In genomic region chr10:101917328-101917814, GRCm38 (mm10) we compare ENCODE assay signal across 25 mouse cellular contexts.
"Had no signal": no experiment of that assay in that cellular context is flagged by ENCODE, and none has a peak within 500 bp of the region (broad histone marks: within the 10 kb centered on the region; RNA-seq: fewer than 3 reads in every experiment).

No protein-coding gene starts in this region.

- H3K4me1 ChIP-seq: limb, embryonic 10.5 days; limb, embryonic 13.5 days; liver, embryonic 12.5 days; liver, embryonic 15.5 days; lung, embryonic 15.5 days; megakaryocyte, embryonic 14.5 days; neural tube, embryonic 13.5 days had no signal

- H3K9ac ChIP-seq: limb, embryonic 13.5 days; liver, embryonic 12.5 days; liver, embryonic 15.5 days; lung, embryonic 15.5 days; neural tube, embryonic 13.5 days had no signal

- DNase-seq: kidney, postnatal 25 days; layer of hippocampus, adult 9-11 months; liver; lung, adult 18-20 months; lung, postnatal 10 days; lung, postnatal 36 days; midbrain, embryonic 14.5 days; right cerebral cortex, adult 18-20 months; right cerebral cortex, postnatal 14 days; right cerebral cortex, postnatal 4 days; thymus, adult 2 months; thymus, postnatal 14 days; thymus, postnatal 4 days had no signal

- H3K9me3 ChIP-seq: limb, embryonic 10.5 days; limb, embryonic 13.5 days; liver, embryonic 12.5 days; liver, embryonic 15.5 days; lung, embryonic 15.5 days; neural tube, embryonic 13.5 days had no signal

- H3K36me3 ChIP-seq: limb, embryonic 10.5 days; limb, embryonic 13.5 days; liver, embryonic 12.5 days; liver, embryonic 15.5 days; lung, embryonic 15.5 days; neural tube, embryonic 13.5 days had no signal

- H3K27me3 ChIP-seq: limb, embryonic 13.5 days; liver, embryonic 12.5 days; liver, embryonic 15.5 days; lung, embryonic 15.5 days; megakaryocyte, embryonic 14.5 days; neural tube, embryonic 13.5 days had no signal

- H3K4me2 ChIP-seq: limb, embryonic 13.5 days; liver, embryonic 12.5 days; liver, embryonic 15.5 days; lung, embryonic 15.5 days; midbrain, embryonic 11.5 days; neural tube, embryonic 13.5 days had no signal

- H3K27ac ChIP-seq: kidney, postnatal 0 days; layer of hippocampus, adult 2 months; limb, embryonic 10.5 days; limb, embryonic 13.5 days; liver, embryonic 12.5 days; liver, embryonic 15.5 days; lung, embryonic 15.5 days; neural tube, embryonic 13.5 days; stomach, postnatal 0 days had no signal

- ATAC-seq: liver, embryonic 12.5 days had no signal

- H3K4me3 ChIP-seq: layer of hippocampus, adult 2 months; limb, embryonic 10.5 days; limb, embryonic 13.5 days; liver, embryonic 12.5 days; liver, embryonic 15.5 days; lung, embryonic 15.5 days; megakaryocyte, embryonic 14.5 days; myocyte; neural tube, embryonic 13.5 days had no signal
